Mouse (Mus musculus): ENCODE results near the gene Eri2. TPM values are rescaled to one million over a fixed set of nuclear protein-coding genes. Genes with fewer than 3 reads are reported as not detected.

The Eri2 gene
- total RNA-seq (2018; cell fraction: chromatin; rRNA removed), result 10 to 100 TPM in 14 of 26 experiments, 1 to 10 TPM in 12; 1.8 to 29.2 (median 10.3) TPM
- 1 to 10 TPM in 25 of 26 experiments, under 1 TPM in 1; 0.91 to 5.0 (median 3.8) TPM for total RNA-seq (2018; cell fraction: cytosol; rRNA removed)
- 10 to 100 TPM in 5 of 26 experiments, 1 to 10 TPM in 21; 1.1 to 14.6 (median 4.3) TPM for total RNA-seq (2018; cell fraction: nucleus; rRNA removed)
- polyA plus RNA-seq (2018), result 3.4 to 5.9 TPM (median 3.4 TPM) in 3 replicates

- Histone ChIP-seq H3K27ac (peak within 1 kb of the TSS; percentile 44), H3K36me3 (ENCODE audit: inconsistent target) (no peaks in the 10 kb centered on the region), H3K79me2 (ENCODE audit: inconsistent target) (peaks cover 12% of the 10 kb centered on the region; the same call in 1 of the 2 replicates), H3K4me3 (ENCODE audit: inconsistent target) (peak within 1 kb of the TSS; percentile 86)
- WGBS (ENCODE audit: missing documents), result under 1% methylated on average over 53 of the region's 53 CpGs
Measured at GRCm38 (mm10) chr7:119793586-119794250, at the start of gene Eri2, which contains the start of gene Rexo5. Eri2 (minus strand) TSS chr7:119794058. Rexo5 (plus strand) TSS chr7:119794006.

- 98% methylated on average over 4 of the region's 4 CpGs for WGBS (ENCODE audit: missing documents)
- H3K36me3 ChIP-seq (ENCODE audit: inconsistent target), result no peaks in the 10 kb centered on the region
Measured at GRCm38 (mm10) chr7:119841820-119842449, 48.1 kb upstream of the Eri2 start.

DNA sequence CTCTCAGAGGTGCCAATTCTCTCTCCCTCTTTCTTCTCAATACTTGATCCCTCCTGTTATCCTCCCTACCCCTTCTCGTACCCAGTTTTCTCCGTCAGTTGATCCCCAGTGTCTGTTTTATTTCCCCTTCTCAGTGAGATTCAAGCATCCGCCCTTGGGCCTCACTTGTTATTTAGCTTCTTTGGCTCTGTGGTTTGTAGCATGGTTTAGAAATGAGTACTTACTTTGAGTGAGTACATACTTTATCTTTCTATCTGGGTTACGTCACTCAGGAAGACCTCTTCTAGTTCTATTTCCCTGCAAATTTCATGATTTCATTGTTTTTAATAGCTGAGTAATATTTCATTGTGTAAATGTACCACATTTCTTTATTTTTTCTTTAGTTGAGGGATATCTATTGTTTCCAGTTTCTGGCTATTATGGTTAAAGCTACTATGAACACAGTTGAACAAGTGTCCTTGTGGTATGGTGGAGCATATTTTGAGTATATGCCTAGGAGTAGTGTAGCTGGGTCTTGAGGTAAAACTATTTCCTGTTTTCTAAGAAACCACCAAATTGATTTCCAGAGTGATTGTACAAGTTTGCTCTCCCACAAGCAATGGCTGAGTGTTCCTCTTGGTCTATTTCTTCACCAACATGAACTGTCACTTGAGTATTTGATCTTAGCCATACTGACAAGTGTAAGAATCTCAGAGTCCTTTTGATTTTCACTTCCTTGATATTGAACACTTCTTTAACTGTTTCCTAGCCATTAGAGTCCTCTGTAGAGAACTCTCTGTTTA, 42.3 kb upstream of the Eri2 start:
- no peaks in the 10 kb centered on the region for H3K79me2 ChIP-seq (ENCODE audit: inconsistent target)
- H3K36me3 ChIP-seq (ENCODE audit: inconsistent target), result no peaks in the 10 kb centered on the region
- no peak overlapping the region for H3K27ac ChIP-seq
- H3K4me3 ChIP-seq (ENCODE audit: inconsistent target), result no peak overlapping the region
- 65% methylated on average over 4 of the region's 4 CpGs for WGBS (ENCODE audit: missing documents)

More at GRCm38 (mm10) chr7:119841820-119842449, 48.1 kb upstream of the Eri2 start:
- Histone ChIP-seq H3K27ac (no peak overlapping the region), H3K79me2 (ENCODE audit: inconsistent target) (no peaks in the 10 kb centered on the region), H3K4me3 (ENCODE audit: inconsistent target) (no peak overlapping the region)

- H3K27ac ChIP-seq, result no peak overlapping the region
- no peaks in the 10 kb centered on the region for H3K36me3 ChIP-seq (ENCODE audit: inconsistent target)
- no peak overlapping the region for H3K4me3 ChIP-seq (ENCODE audit: inconsistent target)
- H3K79me2 ChIP-seq (ENCODE audit: inconsistent target), result no peaks in the 10 kb centered on the region
- WGBS (ENCODE audit: missing documents), result 100% methylated on average over 1 of the region's 1 CpGs
Measured at GRCm38 (mm10) chr7:119835371-119835770, 41.5 kb upstream of the Eri2 start.

DNA sequence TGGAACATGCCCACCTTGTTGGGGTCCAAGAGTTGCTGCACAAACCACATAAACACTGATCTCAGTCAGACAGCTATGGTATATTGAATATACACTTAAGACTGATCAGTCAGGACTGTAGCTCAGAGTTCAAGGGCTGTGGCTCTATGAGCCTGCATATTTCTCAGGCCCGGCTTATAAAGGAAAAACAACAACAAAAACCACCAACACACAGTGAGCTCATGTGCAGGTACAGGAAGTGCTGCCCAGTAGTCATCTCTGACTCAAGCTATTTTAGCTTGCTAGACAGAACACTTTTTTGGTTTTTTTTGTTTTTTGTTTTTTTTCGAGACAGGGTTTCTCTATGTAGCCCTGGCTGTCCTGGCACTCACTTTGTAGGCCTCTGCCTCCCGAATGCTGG, 14.9 kb upstream of the Eri2 start:
- H3K4me3 ChIP-seq (ENCODE audit: inconsistent target), result no peak overlapping the region
- WGBS (ENCODE audit: missing documents), result 100% methylated on average over 3 of the region's 3 CpGs
- no peaks in the 10 kb centered on the region for H3K79me2 ChIP-seq (ENCODE audit: inconsistent target)
- H3K36me3 ChIP-seq (ENCODE audit: inconsistent target), result no peaks in the 10 kb centered on the region; the same call in 1 of the 2 replicates
- no peak overlapping the region for H3K27ac ChIP-seq

DNA sequence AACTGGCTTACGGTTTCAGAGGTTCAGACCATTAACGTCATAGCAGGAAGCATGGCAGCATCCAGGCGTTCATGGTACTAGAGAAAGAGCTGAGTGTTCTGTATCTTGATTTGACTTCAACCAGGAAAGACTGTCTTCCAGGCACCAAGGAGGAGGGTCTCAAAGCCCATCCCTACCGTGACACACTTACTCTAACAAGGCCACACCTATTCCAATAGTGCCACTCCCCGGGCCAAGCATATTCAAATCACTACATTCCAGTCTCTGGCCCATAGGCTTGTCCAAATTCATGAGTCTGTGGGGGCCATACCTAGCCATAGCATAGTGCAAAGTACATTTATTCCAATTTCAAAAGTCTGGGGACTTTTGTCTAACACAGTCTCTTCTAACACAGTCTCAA, 13.5 kb upstream of the Eri2 start:
- WGBS (ENCODE audit: missing documents), result 98% methylated on average over 5 of the region's 5 CpGs
- H3K27ac ChIP-seq, result no peak overlapping the region
- H3K4me3 ChIP-seq (ENCODE audit: inconsistent target), result no peak overlapping the region
- no peaks in the 10 kb centered on the region for H3K79me2 ChIP-seq (ENCODE audit: inconsistent target)
- no peaks in the 10 kb centered on the region; the same call in 1 of the 2 replicates for H3K36me3 ChIP-seq (ENCODE audit: inconsistent target)

DNA sequence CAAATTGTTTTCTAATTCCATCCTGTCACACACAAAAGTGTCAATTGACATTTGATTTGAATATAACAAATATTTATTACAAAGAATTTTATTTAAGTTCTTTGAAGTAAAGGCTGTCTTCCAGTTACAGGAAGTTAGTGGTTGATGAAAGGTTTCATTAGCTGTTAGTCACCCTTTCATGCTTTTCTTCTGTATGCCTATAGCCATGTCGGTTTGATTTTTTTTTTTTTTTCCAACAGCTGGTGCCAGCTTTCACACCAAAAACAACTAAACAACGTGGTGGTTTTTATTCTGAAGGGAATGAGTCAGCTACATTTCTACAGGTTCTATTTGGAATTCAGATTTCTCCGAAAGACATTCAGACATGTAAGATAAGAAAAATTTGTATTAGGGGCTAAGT, 7.1 kb upstream of the Eri2 start:
- no peak overlapping the region for H3K27ac ChIP-seq
- H3K4me3 ChIP-seq (ENCODE audit: inconsistent target), result no peak overlapping the region
- 64% methylated on average over 3 of the region's 3 CpGs for WGBS (ENCODE audit: missing documents)
- no peaks in the 10 kb centered on the region for H3K79me2 ChIP-seq (ENCODE audit: inconsistent target)
- H3K36me3 ChIP-seq (ENCODE audit: inconsistent target), result no peaks in the 10 kb centered on the region; the same call in 1 of the 2 replicates

DNA sequence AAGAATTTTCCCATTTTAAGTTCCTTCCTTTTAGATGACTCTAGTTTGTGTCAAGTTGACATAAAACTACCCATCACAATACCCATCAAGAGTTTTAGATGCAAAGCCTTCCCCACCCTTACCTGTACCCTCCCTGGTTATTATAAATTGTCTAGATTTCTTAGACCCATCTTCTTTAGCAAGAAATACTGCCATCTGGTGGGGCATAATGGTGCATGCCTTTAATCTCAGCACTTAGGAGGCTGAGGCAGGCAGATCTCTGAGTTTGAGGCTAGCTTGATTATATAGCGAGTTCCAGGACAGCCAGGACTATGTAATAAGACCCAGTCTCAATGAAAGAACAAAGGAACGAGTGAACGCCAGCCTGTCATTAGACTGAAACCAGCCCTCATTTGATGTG, 6.6 kb upstream of the Eri2 start:
- no peak overlapping the region for H3K27ac ChIP-seq
- no peak overlapping the region for H3K4me3 ChIP-seq (ENCODE audit: inconsistent target)
- no peaks in the 10 kb centered on the region; the same call in 1 of the 2 replicates for H3K79me2 ChIP-seq (ENCODE audit: inconsistent target)
- no peaks in the 10 kb centered on the region for H3K36me3 ChIP-seq (ENCODE audit: inconsistent target)
- 100% methylated on average over 3 of the region's 3 CpGs for WGBS (ENCODE audit: missing documents)

GRCm38 (mm10) chr7:119795311-119795710, 1.5 kb upstream of the Eri2 start:
- no peaks in the 10 kb centered on the region for H3K36me3 ChIP-seq (ENCODE audit: inconsistent target)
- no peak overlapping the region for H3K4me3 ChIP-seq (ENCODE audit: inconsistent target)
- H3K27ac ChIP-seq, result no peak overlapping the region
- peaks cover 12% of the 10 kb centered on the region; the same call in 1 of the 2 replicates for H3K79me2 ChIP-seq (ENCODE audit: inconsistent target)

DNA sequence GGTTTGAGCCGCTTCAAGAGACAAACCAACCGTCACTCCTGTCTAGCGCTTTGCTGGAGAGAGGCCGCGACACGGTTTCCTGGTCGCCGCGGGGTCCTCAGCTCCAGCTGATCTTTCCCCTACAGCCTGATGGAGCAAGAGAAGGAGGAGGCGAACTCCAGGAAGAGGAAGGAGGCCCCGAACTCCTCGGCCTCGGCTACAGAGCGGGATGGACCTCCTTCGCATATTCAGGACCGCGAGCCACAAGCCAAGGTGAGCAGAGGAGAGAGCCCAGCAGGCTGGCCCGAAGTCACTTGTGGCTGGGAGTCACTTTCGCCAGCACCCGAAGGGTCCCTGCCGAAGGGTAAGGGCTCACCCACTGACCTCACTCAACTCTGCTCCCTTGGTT, 387 bp upstream of the Eri2 start:
- Histone ChIP-seq H3K4me3 (ENCODE audit: inconsistent target) (peak overlapping the region; percentile 86), H3K79me2 (ENCODE audit: inconsistent target) (peaks cover 12% of the 10 kb centered on the region; the same call in 1 of the 2 replicates), H3K36me3 (ENCODE audit: inconsistent target) (no peaks in the 10 kb centered on the region), H3K27ac (peak overlapping the region; percentile 43)
- under 1% methylated on average over 18 of the region's 21 CpGs for WGBS (ENCODE audit: missing documents)

GRCm38 (mm10) chr7:119789024-119789423, 4.8 kb downstream of the Eri2 start:
- Histone ChIP-seq H3K36me3 (ENCODE audit: inconsistent target) (peaks cover 14% of the 10 kb centered on the region; the same call in 1 of the 2 replicates), H3K27ac (no peak overlapping the region)
- WGBS (ENCODE audit: missing documents), result 96% methylated on average over 3 of the region's 3 CpGs

GRCm38 (mm10) chr7:119784908-119785307, 8.9 kb downstream of the Eri2 start:
- H3K4me3 ChIP-seq (ENCODE audit: inconsistent target), result no peak overlapping the region
- H3K27ac ChIP-seq, result no peak overlapping the region
- no peaks in the 10 kb centered on the region for H3K79me2 ChIP-seq (ENCODE audit: inconsistent target)
- WGBS (ENCODE audit: missing documents), result 97% methylated on average over 5 of the region's 5 CpGs
- peaks cover 14% of the 10 kb centered on the region; the same call in 1 of the 2 replicates for H3K36me3 ChIP-seq (ENCODE audit: inconsistent target)

More at GRCm38 (mm10) chr7:119789024-119789423, 4.8 kb downstream of the Eri2 start:
- Histone ChIP-seq H3K4me3 (ENCODE audit: inconsistent target) (no peak overlapping the region), H3K79me2 (ENCODE audit: inconsistent target) (no peaks in the 10 kb centered on the region)

DNA sequence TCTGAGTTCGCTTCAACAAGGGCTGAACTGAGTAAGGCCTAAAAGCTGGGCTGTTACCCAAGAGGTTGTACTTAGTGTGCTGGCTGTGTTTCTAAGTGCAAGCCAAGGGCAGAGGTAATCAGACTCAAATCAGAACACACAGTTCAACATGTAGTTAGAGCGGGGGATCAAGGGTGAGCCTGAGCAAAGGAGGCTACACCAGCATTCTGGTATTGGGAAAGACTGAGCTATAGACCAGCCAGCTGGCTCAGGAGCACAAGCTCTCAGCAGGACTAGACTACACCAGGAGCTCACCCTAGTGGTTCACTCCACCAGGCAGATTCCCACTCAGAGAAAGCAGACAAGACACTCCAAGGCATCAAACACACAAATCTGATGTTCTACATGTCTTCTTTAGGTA, 10.4 kb downstream of the Eri2 start:
- Histone ChIP-seq H3K36me3 (ENCODE audit: inconsistent target) (peaks cover 14% of the 10 kb centered on the region; the same call in 1 of the 2 replicates), H3K27ac (no peak overlapping the region), H3K4me3 (ENCODE audit: inconsistent target) (no peak overlapping the region), H3K79me2 (ENCODE audit: inconsistent target) (no peaks in the 10 kb centered on the region)
- 84% methylated on average over 2 of the region's 2 CpGs for WGBS (ENCODE audit: missing documents)

DNA sequence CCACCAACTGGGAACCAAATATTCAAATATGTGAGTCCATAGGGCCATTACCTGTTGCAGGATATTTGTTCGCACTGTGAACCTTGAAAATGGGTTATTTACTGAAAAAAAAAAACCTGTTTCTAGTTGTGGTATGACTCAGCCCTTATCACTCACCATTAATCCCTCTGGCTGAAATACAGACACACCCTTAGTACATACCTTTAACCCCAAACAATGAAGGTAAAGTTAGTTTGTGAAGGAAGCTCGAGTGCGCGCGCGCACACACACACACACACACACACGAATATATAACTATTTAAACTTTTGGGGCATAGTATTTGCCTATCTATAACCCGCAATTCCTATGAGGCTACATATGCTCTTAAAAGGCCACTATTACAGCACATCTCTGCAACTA, 24.0 kb downstream of the Eri2 start:
- 94% methylated on average over 8 of the region's 8 CpGs for WGBS (ENCODE audit: missing documents)
- H3K36me3 ChIP-seq (ENCODE audit: inconsistent target), result no peaks in the 10 kb centered on the region
- no peak overlapping the region for H3K4me3 ChIP-seq (ENCODE audit: inconsistent target)
- no peak overlapping the region for H3K27ac ChIP-seq
- no peaks in the 10 kb centered on the region for H3K79me2 ChIP-seq (ENCODE audit: inconsistent target)

Measured in macrophage (primary cell).